Mouse (Mus musculus) thymus, adult 2 months (tissue): ENCODE results near the gene Tmem245. TPM values are rescaled to one million over a fixed set of nuclear protein-coding genes. Genes with fewer than 3 reads are reported as not detected.
A peak's percentile ranks its signal among the peaks of the same experiment; 100 is the strongest.

ENCODE experiments used
- DNase-seq: peaks from one replicate; pipeline ENCODE4 v3.0.0; 2021
- H3K27ac ChIP-seq: fragments of 200-500 bp; 2 replicates; pipeline ENCODE4 v1.5.1; 2012; ENCODE audit warnings: low read length, control low read depth; ENCODE audit not compliant: control insufficient read depth, insufficient read depth
- H3K27me3 ChIP-seq: fragments of 200-500 bp; 2 replicates; pipeline ENCODE4 v1.6.1; 2012; ENCODE audit warnings: mild to moderate bottlenecking, low read length, moderate library complexity, mixed read lengths; ENCODE audit not compliant: control insufficient read depth, insufficient read depth
- H3K36me3 ChIP-seq: fragments of 200-500 bp; 2 replicates; pipeline ENCODE4 v1.6.1; 2012; ENCODE audit warnings: mild to moderate bottlenecking, low read length, moderate library complexity; ENCODE audit not compliant: control insufficient read depth, insufficient read depth
- H3K4me1 ChIP-seq: fragments of 200-500 bp; replicated peaks from 2 replicates; pipeline ENCODE4 v1.6.1; 2012; ENCODE audit warnings: low read length; ENCODE audit not compliant: control insufficient read depth, insufficient read depth
- H3K4me3 ChIP-seq: fragments of 200-500 bp; 2 replicates; pipeline ENCODE4 v1.5.1; 2012; ENCODE audit warnings: mild to moderate bottlenecking, low read length, control low read depth, moderate library complexity; ENCODE audit not compliant: control insufficient read depth, insufficient read depth
- CTCF ChIP-seq: fragments of 200-500 bp; IDR thresholded peaks from 2 replicates; pipeline ENCODE4 v1.5.1; 2012; ENCODE audit warnings: mild to moderate bottlenecking, control low read depth, low read length, moderate library complexity, borderline replicate concordance; ENCODE audit not compliant: control insufficient read depth, poor library complexity, insufficient read depth; ENCODE audit errors: extremely low read depth
- POLR2A ChIP-seq: fragments of 200-500 bp; IDR thresholded peaks from 2 replicates; pipeline ENCODE4 v1.6.1; 2012; ENCODE audit warnings: mild to moderate bottlenecking, low read length, control low read depth, moderate library complexity; ENCODE audit not compliant: control insufficient read depth, poor library complexity, insufficient read depth; ENCODE audit errors: extremely low read depth
- WGBS: fragments of 180-500 bp; shearing (Covaris S2); methylation state at CpG from one replicate; pipeline ENCODE4 v1.1.7; 2018; 5-methylcytosine and 5-hydroxymethylcytosine counted together
- polyA plus RNA-seq: library from polyadenylated mRNA; depleted of rRNA; stranded (reverse); fragments of >200 nt; gene quantifications from 2 replicates; pipeline ENCODE4 v1.2.3, GENCODE M21; 2012; rRNA removed

The Tmem245 gene
- polyA plus RNA-seq = 25.9 and 27.2 TPM in 2 replicates

GRCm38 (mm10) chr4:56946641-56947640, at the start of gene Tmem245:
TSS of gene Tmem245 (minus strand) at chr4:56947437.
- peak within 1 kb of the TSS; percentile 74 for H3K4me3 ChIP-seq
- no peaks in the 10 kb centered on the region for H3K36me3 ChIP-seq
- H3K27me3 ChIP-seq = no peaks in the 10 kb centered on the region
- peak; percentile 94 for DNase-seq
- WGBS = under 1% methylated on average over 107 of the region's 107 CpGs
- no peak within 1 kb of the TSS for H3K27ac ChIP-seq
- peaks cover 10% of the 10 kb centered on the region for H3K4me1 ChIP-seq
- TF ChIP-seq POLR2A = peak; percentile 71; the same call in 1 of the 2 replicates
- TF ChIP-seq CTCF = peak; percentile 48; the same call in 1 of the 2 replicates

- 7% methylated on average over 7 of the region's 7 CpGs for WGBS
- DNase-seq = peak; percentile 41
- Histone ChIP-seq H3K4me1 (peaks cover 13% of the 10 kb centered on the region), H3K4me3 (no peak overlapping the region), H3K27ac (no peak overlapping the region), H3K27me3 (peaks cover 9% of the 10 kb centered on the region; the same call in 1 of the 2 replicates), H3K36me3 (no peaks in the 10 kb centered on the region)
- TF ChIP-seq CTCF (no peak), POLR2A (no peak)
These were observed 46.1 kb upstream of the Tmem245 start for GRCm38 (mm10) chr4:56993331-56993730.

- Histone ChIP-seq H3K27me3 (peaks cover 9% of the 10 kb centered on the region; the same call in 1 of the 2 replicates), H3K36me3 (no peaks in the 10 kb centered on the region), H3K4me1 (peaks cover 13% of the 10 kb centered on the region), H3K27ac (no peak overlapping the region), H3K4me3 (no peak overlapping the region)
- WGBS = 95% methylated on average over 2 of the region's 2 CpGs
- TF ChIP-seq CTCF (no peak), POLR2A (no peak)
- no peak for DNase-seq
These were observed 44.7 kb upstream of the Tmem245 start for GRCm38 (mm10) chr4:56991951-56992350.

- peak within 1 kb of the TSS; percentile 2; the same call in 1 of the 2 replicates for H3K4me3 ChIP-seq
- WGBS = 3% methylated on average over 44 of the region's 44 CpGs
- H3K36me3 ChIP-seq = no peaks in the 10 kb centered on the region
- H3K27me3 ChIP-seq = peaks cover 9% of the 10 kb centered on the region; the same call in 1 of the 2 replicates
- peaks cover 13% of the 10 kb centered on the region for H3K4me1 ChIP-seq
- no peak within 1 kb of the TSS for H3K27ac ChIP-seq
- DNase-seq = no peak
- TF ChIP-seq POLR2A (no peak), CTCF (no peak)
These were observed 43.0 kb upstream of the Tmem245 start, which contains the start of gene Frrs1l for GRCm38 (mm10) chr4:56990215-56990584. TSS of gene Frrs1l (minus strand) at chr4:56990391.

GRCm38 (mm10) chr4:56989431-56990214, 42.4 kb upstream of the Tmem245 start:
- 22% methylated on average over 45 of the region's 45 CpGs for WGBS
- Histone ChIP-seq H3K4me3 (peak overlapping the region; percentile 2; the same call in 1 of the 2 replicates), H3K36me3 (no peaks in the 10 kb centered on the region), H3K4me1 (peaks cover 13% of the 10 kb centered on the region), H3K27me3 (peaks cover 9% of the 10 kb centered on the region; the same call in 1 of the 2 replicates), H3K27ac (no peak overlapping the region)
- no peak for TF ChIP-seq CTCF
- TF ChIP-seq POLR2A = no peak
- no peak for DNase-seq
